ENCODE assay signal across 8 mouse cellular contexts in genomic region chr5:114784622-114785165, GRCm38 (mm10). TPM values are rescaled to one million over a fixed set of nuclear protein-coding genes. Genes with fewer than 3 reads are reported as not detected.
DNase-seq lines count a peak whose midpoint lies in the region; ATAC-seq and TF ChIP-seq lines count a peak whose summit lies in the region.

No protein-coding gene starts in this region.

- no peak for TF ChIP-seq POLR2A in liver, adult 2 months (IDR thresholded peaks at IDR 0.05; ENCODE audit: extremely low read depth, insufficient read depth, low read length)
- no peak for TF ChIP-seq POLR2A in small intestine, adult 2 months (IDR thresholded peaks at IDR 0.05; ENCODE audit: low read depth, low read length)

- peaks cover 3% of the 10 kb centered on the region; the same call in 1 of the 2 replicates for H3K4me1 ChIP-seq in liver, adult 2 months (ENCODE audit: control insufficient read depth, insufficient read depth, low read length)
- peaks cover 25% of the 10 kb centered on the region for H3K4me1 ChIP-seq in small intestine, adult 2 months (ENCODE audit: control insufficient read depth, insufficient read depth, insufficient read length, low read length)
- peaks cover 34% of the 10 kb centered on the region for H3K4me1 ChIP-seq in midbrain, embryonic 13.5 days (replicated peaks)

- no peak overlapping the region for H3K9ac ChIP-seq in liver, adult 2 months (ENCODE audit: low read depth, low read length)
- H3K9ac ChIP-seq in midbrain, embryonic 13.5 days (replicated peaks), result no peak overlapping the region

- 0 out of 2 replicates have a peak overlapping the region, but pooled peaks have one; percentile 38 for H3K27ac ChIP-seq in left cerebral cortex, adult 2 months
- H3K27ac ChIP-seq in liver, adult 2 months (replicated peaks; ENCODE audit: insufficient read depth, low read depth, low read length), result peak overlapping the region; percentile 29
- H3K27ac ChIP-seq in small intestine, adult 2 months (ENCODE audit: insufficient read depth, low read depth, low read length), result peak overlapping the region; percentile 0; the same call in 1 of the 2 replicates
- H3K27ac ChIP-seq in midbrain, embryonic 13.5 days, result no peak overlapping the region

- H3K4me2 ChIP-seq in midbrain, embryonic 13.5 days (replicated peaks), result no peak overlapping the region

- H3K36me3 ChIP-seq in liver, adult 2 months (ENCODE audit: control insufficient read depth, insufficient read depth, low read length), result no peaks in the 10 kb centered on the region
- H3K36me3 ChIP-seq in small intestine, adult 2 months (ENCODE audit: control insufficient read depth, insufficient read depth, low read length), result peaks cover 33% of the 10 kb centered on the region
- peaks cover 42% of the 10 kb centered on the region for H3K36me3 ChIP-seq in midbrain, embryonic 13.5 days

- 29% methylated on average over 16 of the region's 16 CpGs for WGBS in liver, adult 2 months
- WGBS in small intestine, adult 2 months, result 19% methylated on average over 16 of the region's 16 CpGs
- 87% methylated on average over 16 of the region's 16 CpGs for WGBS in midbrain, embryonic 13.5 days

- intact Hi-C loops in left cerebral cortex, adult 2 months (cut with DNase I), result no loop called here
- intact Hi-C loops in left cerebral cortex, postnatal 25 days (cut with DNase I), result no loop called here

- no peak overlapping the region for H3K4me3 ChIP-seq in left cerebral cortex, adult 2 months
- no peak overlapping the region for H3K4me3 ChIP-seq in liver, adult 2 months (ENCODE audit: insufficient read depth, low read depth, low read length)
- no peak overlapping the region for H3K4me3 ChIP-seq in small intestine, adult 2 months (ENCODE audit: low read depth, low read length)
- H3K4me3 ChIP-seq in midbrain, embryonic 13.5 days (replicated peaks), result no peak overlapping the region

- peaks cover 29% of the 10 kb centered on the region for H3K79me2 ChIP-seq in liver, adult 2 months (ENCODE audit: control insufficient read depth, insufficient read depth, low read length)

- no peak for DNase-seq in left cerebral cortex, adult 2 months (ENCODE audit: extremely low spot score in 1 of 2, low spot score in 2 of 2)
- DNase-seq in left cerebral cortex, postnatal 25 days (ENCODE audit: low spot score in 2 of 2), result no peak
- DNase-seq in liver, adult 2 months (ENCODE audit: extremely low read depth, low read depth, low spot score), result peak; percentile 61
- no peak for DNase-seq in frontal cortex, postnatal 36 days (ENCODE audit: low spot score in 2 of 2)
- no peak for DNase-seq in left cerebral cortex, adult 8-10 months (ENCODE audit: low spot score in 2 of 2)

- ATAC-seq in granulocyte monocyte progenitor cell, adult 5-6 weeks (replicated peaks; ENCODE audit: poor library complexity, severe bottlenecking), result peak; percentile 56
- no peak for ATAC-seq in midbrain, embryonic 13.5 days

- no peak for TF ChIP-seq CTCF in left cerebral cortex, adult 2 months (IDR thresholded peaks at IDR 0.05)
- no peak for TF ChIP-seq CTCF in liver, adult 2 months (IDR thresholded peaks at IDR 0.05; ENCODE audit: low read depth, low read length)
- no peak for TF ChIP-seq CTCF in small intestine, adult 2 months (IDR thresholded peaks at IDR 0.05; ENCODE audit: extremely low read depth, insufficient read length, insufficient replicate concordance, low read depth, low read length)

- H3K9me3 ChIP-seq in midbrain, embryonic 13.5 days, result no peaks in the 10 kb centered on the region

- no peaks in the 10 kb centered on the region for H3K27me3 ChIP-seq in liver, adult 2 months (ENCODE audit: control insufficient read depth, insufficient read depth, low read length)
- no peaks in the 10 kb centered on the region for H3K27me3 ChIP-seq in small intestine, adult 2 months (ENCODE audit: control insufficient read depth, insufficient read depth, low read length)
- no peaks in the 10 kb centered on the region for H3K27me3 ChIP-seq in midbrain, embryonic 13.5 days

RNA-seq across cellular contexts. Expression of gene Git2, which starts 9.4 kb away (rescaled TPM):
- 10 to 100 TPM; 42.7 to 43.7 TPM for total RNA-seq in left cerebral cortex, adult 2 months (2021)
- total RNA-seq in left cerebral cortex, postnatal 25 days (2021), result 10 to 100 TPM; 38.1 to 47.0 TPM
- 113 and 128 TPM in 2 replicates for total RNA-seq in granulocyte monocyte progenitor cell, adult 5-6 weeks (2014; fragmentation: Nextera tagmentation)
- total RNA-seq in granulocyte monocyte progenitor cell, adult 5-6 weeks (2017), result 77.9 and 117 TPM in 2 replicates
- total RNA-seq in liver, adult 2 months (2014; rRNA removed), result 11.0 and 13.2 TPM in 2 replicates
- 11.1 and 11.8 TPM in 2 replicates for polyA plus RNA-seq in liver, adult 2 months (2012; rRNA removed)
- 16.4 and 25.1 TPM in 2 replicates for polyA plus RNA-seq in small intestine, adult 2 months (2012; rRNA removed)
- polyA plus RNA-seq in midbrain, embryonic 13.5 days (2015; fragmentation: Nextera tagmentation; extraction: Ambion mirVana), result 41.5 and 49.8 TPM in 2 replicates
- total RNA-seq in left cerebral cortex, adult 8-10 months (2022), result 10 to 100 TPM; 50.4 to 53.8 (median 52.0) TPM

RNA-seq across cellular contexts. Expression of gene Ankrd13a, which starts 10.2 kb away (rescaled TPM):
- total RNA-seq in left cerebral cortex, adult 2 months (2021), result 10 to 100 TPM; 31.0 to 38.8 TPM
- total RNA-seq in left cerebral cortex, postnatal 25 days (2021), result 10 to 100 TPM; 30.6 to 34.9 TPM
- total RNA-seq in granulocyte monocyte progenitor cell, adult 5-6 weeks (2014; fragmentation: Nextera tagmentation), result 271 and 278 TPM in 2 replicates
- total RNA-seq in granulocyte monocyte progenitor cell, adult 5-6 weeks (2017), result 310 and 331 TPM in 2 replicates
- 11.4 and 14.7 TPM in 2 replicates for total RNA-seq in liver, adult 2 months (2014; rRNA removed)
- 15.9 and 19.1 TPM in 2 replicates for polyA plus RNA-seq in liver, adult 2 months (2012; rRNA removed)
- polyA plus RNA-seq in small intestine, adult 2 months (2012; rRNA removed), result 53.0 and 110 TPM in 2 replicates
- polyA plus RNA-seq in midbrain, embryonic 13.5 days (2015; fragmentation: Nextera tagmentation; extraction: Ambion mirVana), result 34.9 and 48.3 TPM in 2 replicates
- 10 to 100 TPM; 39.5 to 52.2 (median 45.9) TPM for total RNA-seq in left cerebral cortex, adult 8-10 months (2022)

RNA-seq across cellular contexts. Expression of gene 1500011B03Rik, which starts 38.6 kb away (rescaled TPM):
- total RNA-seq in left cerebral cortex, adult 2 months (2021), result 100 to 1,000 TPM; 144 to 161 TPM
- 100 to 1,000 TPM; 162 to 177 TPM for total RNA-seq in left cerebral cortex, postnatal 25 days (2021)
- 44.4 and 76.8 TPM in 2 replicates for total RNA-seq in granulocyte monocyte progenitor cell, adult 5-6 weeks (2014; fragmentation: Nextera tagmentation)
- total RNA-seq in granulocyte monocyte progenitor cell, adult 5-6 weeks (2017), result 44.0 and 57.4 TPM in 2 replicates
- 2.0 and 2.1 TPM in 2 replicates for total RNA-seq in liver, adult 2 months (2014; rRNA removed)
- polyA plus RNA-seq in liver, adult 2 months (2012; rRNA removed), result 4.2 and 7.2 TPM in 2 replicates
- polyA plus RNA-seq in small intestine, adult 2 months (2012; rRNA removed), result 9.3 and 11.0 TPM in 2 replicates
- polyA plus RNA-seq in midbrain, embryonic 13.5 days (2015; fragmentation: Nextera tagmentation; extraction: Ambion mirVana), result 225 and 235 TPM in 2 replicates
- 100 to 1,000 TPM; 142 to 159 (median 153) TPM for total RNA-seq in left cerebral cortex, adult 8-10 months (2022)

Comparison
In these comparisons a context has a peak if more than half of its experiments do, and no peak if none do; other contexts are left out.
1. RNA of gene Ankrd13a, which starts 10.2 kb away (total RNA-seq): 271 to 331 TPM in granulocyte monocyte progenitor cell, adult 5-6 weeks; 39.5 to 52.2 TPM in left cerebral cortex, adult 8-10 months, 31.0 to 38.8 TPM in left cerebral cortex, adult 2 months, 30.6 to 34.9 TPM in left cerebral cortex, postnatal 25 days and 11.4 to 14.7 TPM in liver, adult 2 months; every median in the first group is over 4 times any median in the second.
2. RNA of gene 1500011B03Rik, which starts 38.6 kb away (total RNA-seq): 162 to 177 TPM in left cerebral cortex, postnatal 25 days, 144 to 161 TPM in left cerebral cortex, adult 2 months, 142 to 159 TPM in left cerebral cortex, adult 8-10 months and 44.0 to 76.8 TPM in granulocyte monocyte progenitor cell, adult 5-6 weeks; 2.0 to 2.1 TPM in liver, adult 2 months; every median in the first group is over 10 times any median in the second.